Mouse (Mus musculus) C2C12 (cell line): ENCODE data around the gene Serpina1b.

Experiments used
- CTCF ChIP-seq: IDR thresholded peaks from one replicate; pipeline ENCODE4 v1.5.1; 2011; ENCODE audit not compliant: control insufficient read depth, insufficient read depth, insufficient read length
- FOSL1 ChIP-seq: IDR thresholded peaks from one replicate; pipeline ENCODE4 v1.8.0; 2011; ENCODE audit warnings: mild to moderate bottlenecking, low read length; ENCODE audit not compliant: poor library complexity, insufficient read depth, severe bottlenecking
- MAX ChIP-seq: IDR thresholded peaks from one replicate; pipeline ENCODE4 v1.6.1; 2011; ENCODE audit warnings: mild to moderate bottlenecking, control low read depth
- MYOD1 ChIP-seq: IDR thresholded peaks from one replicate; pipeline ENCODE4 v1.6.1; 2011; ENCODE audit warnings: low read depth; ENCODE audit not compliant: control insufficient read depth, insufficient read length
- USF1 ChIP-seq: IDR thresholded peaks from one replicate; pipeline ENCODE4 v1.6.1; 2011; ENCODE audit warnings: low read depth, mild to moderate bottlenecking, control low read depth, moderate library complexity

DNA sequence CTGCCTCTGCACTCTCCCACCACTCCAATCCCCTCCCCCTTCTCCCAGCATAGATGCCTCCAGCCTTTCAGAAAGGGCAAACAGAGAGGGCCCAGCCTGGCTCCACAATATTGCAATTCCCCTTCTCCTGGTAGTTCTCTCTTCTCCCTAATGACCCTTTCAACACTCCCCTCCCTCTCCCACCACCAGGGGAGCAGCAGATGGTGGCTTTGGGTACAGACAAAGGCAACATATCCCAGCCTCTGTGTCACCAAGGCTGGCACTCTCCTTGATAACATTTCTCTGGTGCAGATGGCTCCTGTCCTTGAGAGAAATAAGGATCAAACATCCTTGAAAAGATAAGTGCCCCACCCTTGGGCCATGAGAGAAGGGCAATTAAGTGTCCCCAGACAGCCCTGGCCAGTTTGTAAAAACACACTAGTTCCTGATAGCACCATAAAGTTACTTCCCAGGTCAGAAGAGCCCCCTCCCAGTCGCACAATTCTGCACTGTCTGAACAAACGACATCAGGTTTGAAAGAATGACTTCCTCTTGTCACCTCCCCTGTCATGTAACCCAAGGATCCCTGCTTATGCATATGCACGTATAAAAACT lies 141.9 kb downstream of the Serpina1b start:
- TF ChIP-seq CTCF (no peak), MAX (no peak), FOSL1 (no peak), USF1 (no peak), MYOD1 (no peak)
